In genomic region chr17:42985837-42986589, GRCm38 (mm10) we compare ENCODE assay signal across 9 mouse cellular contexts. TPM values are rescaled to one million over a fixed set of nuclear protein-coding genes. Genes with fewer than 3 reads are reported as not detected.
DNase-seq lines count a peak whose midpoint lies in the region; TF ChIP-seq lines count a peak whose summit lies in the region.
"Had no signal": no experiment of that assay in that cellular context is flagged by ENCODE, and none has a peak within 500 bp of the region (broad histone marks: within the 10 kb centered on the region; RNA-seq: fewer than 3 reads in every experiment).

No protein-coding gene starts in this region.

- no peaks in the 10 kb centered on the region for H3K27me3 ChIP-seq in MEL (ENCODE audit: control insufficient read depth in 1 of 2, insufficient read depth in 2 of 2, low read length in 2 of 2)
- H3K27me3 ChIP-seq in midbrain, embryonic 10.5 days (ENCODE audit: low read depth, poor library complexity, severe bottlenecking): no peaks in the 10 kb centered on the region
- H3K27me3 ChIP-seq: embryonic facial prominence, embryonic 15.5 days; limb, embryonic 12.5 days had no signal

- no peaks in the 10 kb centered on the region for H3K9me3 ChIP-seq in MEL (replicated peaks; ENCODE audit: insufficient read depth, low read length)
- no peaks in the 10 kb centered on the region for H3K9me3 ChIP-seq in midbrain, embryonic 10.5 days (replicated peaks)
- H3K9me3 ChIP-seq: embryonic facial prominence, embryonic 15.5 days; limb, embryonic 12.5 days had no signal

- TF ChIP-seq EP300 in MEL (IDR thresholded peaks at IDR 0.05; ENCODE audit: low read depth in 1 of 2, low read length in 2 of 2): no peak

- intact Hi-C loops in left cerebral cortex, postnatal 14 days (cut with DNase I): no loop called here

- no peak for TF ChIP-seq RAD21 in MEL (IDR thresholded peaks at IDR 0.05; ENCODE audit: low read depth, low read length)

- no peaks in the 10 kb centered on the region for H3K79me2 ChIP-seq in MEL (ENCODE audit: control insufficient read depth, insufficient read depth, low read length, poor library complexity)

- peak; percentile 18 to 54 for DNase-seq in left cerebral cortex, postnatal 14 days (ENCODE audit: low spot score in 2 of 2)
- no peak for DNase-seq in left cerebral cortex, adult 8-10 months (ENCODE audit: low spot score in 2 of 2)
- DNase-seq in MEL (ENCODE audit: low read depth, low spot score): peak; percentile 6
- peak; percentile 15 for DNase-seq in embryo, embryonic 9.5 days (ENCODE audit: extremely low spot score)
- DNase-seq in retina, embryonic 14.5 days (ENCODE audit: low spot score): peak; percentile 33
- DNase-seq in right cerebral cortex, postnatal 36 days (ENCODE audit: low spot score in 2 of 2): no peak
- DNase-seq in midbrain, embryonic 10.5 days (ENCODE audit: low spot score): no peak

- TF ChIP-seq CTCF in MEL (IDR thresholded peaks at IDR 0.05 in 2 of 3, conservative IDR thresholded peaks at IDR 0.05 in 1 of 3; ENCODE audit: control insufficient read depth in 1 of 3, insufficient read depth in 1 of 3, low read depth in 2 of 3, low read length in 3 of 3, poor library complexity in 1 of 3, severe bottlenecking in 1 of 3): peak in 2 of 3 experiments; percentile 19 to 29; a peak in 3 of 6 replicates

- H3K36me3 ChIP-seq in MEL (ENCODE audit: control insufficient read depth in 1 of 2, insufficient read depth in 2 of 2, low read length in 2 of 2): no peaks in the 10 kb centered on the region
- no peaks in the 10 kb centered on the region for H3K36me3 ChIP-seq in midbrain, embryonic 10.5 days
- H3K36me3 ChIP-seq: embryonic facial prominence, embryonic 15.5 days; limb, embryonic 12.5 days had no signal

- TF ChIP-seq POLR2A in MEL (IDR thresholded peaks at IDR 0.05; ENCODE audit: control insufficient read depth in 1 of 2, insufficient read depth in 1 of 2, low read depth in 1 of 2, low read length in 2 of 2, poor library complexity in 1 of 2): no peak

- no peak overlapping the region for H3K4me3 ChIP-seq in MEL (ENCODE audit: control insufficient read depth in 1 of 2, insufficient read depth in 1 of 2, low read depth in 2 of 2, low read length in 2 of 2)
- H3K4me3 ChIP-seq in midbrain, embryonic 10.5 days: no peak overlapping the region
- H3K4me3 ChIP-seq: embryonic facial prominence, embryonic 15.5 days; limb, embryonic 12.5 days had no signal

- no peaks in the 10 kb centered on the region for H3K4me1 ChIP-seq in MEL (ENCODE audit: control insufficient read depth in 1 of 2, insufficient read depth in 2 of 2, low read length in 2 of 2)
- H3K4me1 ChIP-seq in midbrain, embryonic 10.5 days: no peaks in the 10 kb centered on the region
- H3K4me1 ChIP-seq: embryonic facial prominence, embryonic 15.5 days; limb, embryonic 12.5 days had no signal

- no peak overlapping the region for H3K27ac ChIP-seq in MEL (ENCODE audit: control insufficient read depth, low read depth, low read length)
- H3K27ac ChIP-seq in midbrain, embryonic 10.5 days (replicated peaks): no peak overlapping the region
- H3K27ac ChIP-seq: embryonic facial prominence, embryonic 15.5 days; limb, embryonic 12.5 days had no signal

- 60% methylated on average over 9 of the region's 9 CpGs for WGBS in midbrain, embryonic 10.5 days

- H3K9ac ChIP-seq in MEL (ENCODE audit: control insufficient read depth, low read depth, low read length, poor library complexity, severe bottlenecking): no peak overlapping the region
- H3K9ac ChIP-seq: embryonic facial prominence, embryonic 15.5 days; limb, embryonic 12.5 days had no signal

TF ChIP-seq in MEL, 35 proteins besides CTCF, POLR2A, EP300 and RAD21:
- TF ChIP-seq GABPA (IDR thresholded peaks at IDR 0.05; ENCODE audit: low read depth, low read length): no peak
- TF ChIP-seq BHLHE40 (IDR thresholded peaks at IDR 0.05; ENCODE audit: borderline replicate concordance, low read depth, low read length): no peak
- TF ChIP-seq CHD2 (IDR thresholded peaks at IDR 0.05; ENCODE audit: low read length): no peak
- TF ChIP-seq MEF2A (IDR thresholded peaks at IDR 0.05; ENCODE audit: extremely low read depth, insufficient replicate concordance, low read depth, low read length, poor library complexity, severe bottlenecking): no peak
- no peak for TF ChIP-seq GATA1 (IDR thresholded peaks at IDR 0.05; ENCODE audit: low read depth, low read length)
- no peak for TF ChIP-seq TBP (IDR thresholded peaks at IDR 0.05; ENCODE audit: low read depth, low read length)
- no peak for TF ChIP-seq SIN3A (IDR thresholded peaks at IDR 0.05; ENCODE audit: low read length)
- TF ChIP-seq MYC (IDR thresholded peaks at IDR 0.05; ENCODE audit: low read depth, low read length): no peak
- no peak for TF ChIP-seq MXI1 (IDR thresholded peaks at IDR 0.05; ENCODE audit: low read depth, low read length)
- no peak for TF ChIP-seq UBTF (IDR thresholded peaks at IDR 0.05; ENCODE audit: borderline replicate concordance, insufficient read depth, low read depth, low read length)
- TF ChIP-seq ZMIZ1 (IDR thresholded peaks at IDR 0.05; ENCODE audit: low read depth, low read length): no peak
TF ChIP-seq in MEL: peak in this region for 0.

RNA-seq across cellular contexts. Expression of gene Tnfrsf21, which starts 30.3 kb away (rescaled TPM):
- total RNA-seq in left cerebral cortex, postnatal 14 days (2021): 10 to 100 TPM; 75.4 to 79.0 TPM
- total RNA-seq in left cerebral cortex, adult 8-10 months (2022): 10 to 100 TPM; 67.6 to 78.7 (median 76.5) TPM
- not detected in 2 replicates for total RNA-seq in MEL (2012; rRNA removed)
- not detected for polyA plus RNA-seq in MEL (2012; ENCODE audit: insufficient read depth in 1 of 2, insufficient read length in 2 of 2, low read depth in 1 of 2, low replicate concordance in 2 of 2, missing spikeins in 1 of 2)
- polyA plus RNA-seq in midbrain, embryonic 10.5 days (2016; fragmentation: Nextera tagmentation; extraction: Ambion mirVana): 25.4 and 29.1 TPM in 2 replicates

Comparison
In these comparisons a context has a peak if more than half of its experiments do, and no peak if none do; other contexts are left out.
1. DNase-seq: peak in left cerebral cortex, postnatal 14 days (2 of 2), MEL (single experiment), embryo, embryonic 9.5 days (single experiment) and retina, embryonic 14.5 days (single experiment); none in left cerebral cortex, adult 8-10 months (0 of 2), right cerebral cortex, postnatal 36 days (0 of 2) and midbrain, embryonic 10.5 days (single experiment).
2. RNA of gene Tnfrsf21, which starts 30.3 kb away (total RNA-seq): 75.4 to 79.0 TPM in left cerebral cortex, postnatal 14 days and 67.6 to 78.7 TPM in left cerebral cortex, adult 8-10 months; not detected in MEL; every median in the first group is over 10 times any median in the second.